In the genomic region with DNA sequence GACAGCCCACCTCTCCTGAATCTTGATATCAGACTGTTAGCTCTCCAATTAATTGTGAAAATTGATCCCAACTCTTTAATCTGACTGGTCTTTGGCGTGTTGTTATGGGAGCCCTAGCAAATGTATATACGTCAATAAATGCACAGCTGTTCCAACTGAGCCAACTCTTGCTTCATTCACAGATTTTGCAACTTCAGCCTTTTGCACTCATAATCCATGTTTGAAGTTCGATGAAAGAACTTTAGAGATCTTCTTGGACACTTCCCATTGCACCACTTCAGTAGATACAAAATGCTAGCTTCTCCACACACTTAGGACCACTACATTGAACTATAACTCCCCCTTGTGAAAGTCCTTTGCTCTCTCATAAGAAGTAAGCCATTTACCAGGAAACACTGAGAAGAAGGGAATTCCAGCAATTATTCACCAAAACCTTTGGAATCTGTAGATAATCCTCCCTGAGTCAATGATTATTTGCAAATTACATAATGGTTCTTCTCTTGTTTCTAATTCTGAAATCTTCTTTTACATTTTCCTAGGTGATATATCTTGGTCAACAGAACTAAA, we compare ENCODE assay signal across 21 mouse cellular contexts. TPM values are rescaled to one million over a fixed set of nuclear protein-coding genes. Genes with fewer than 3 reads are reported as not detected.
A peak's percentile ranks its signal among the peaks of the same experiment; 100 is the strongest.
DNase-seq lines count a peak whose midpoint lies in the region; ATAC-seq and TF ChIP-seq lines count a peak whose summit lies in the region.
"Had no signal": no experiment of that assay in that cellular context is flagged by ENCODE, and none has a peak within 500 bp of the region (broad histone marks: within the 10 kb centered on the region; RNA-seq: fewer than 3 reads in every experiment).

No protein-coding gene starts in this region.

- H3K27me3 ChIP-seq in liver, postnatal 0 days (ENCODE audit: insufficient read depth, low read length): no peaks in the 10 kb centered on the region
- H3K27me3 ChIP-seq in liver, embryonic 12.5 days (replicated peaks): no peaks in the 10 kb centered on the region
- no peaks in the 10 kb centered on the region for H3K27me3 ChIP-seq in intestine, embryonic 15.5 days (replicated peaks)
- no peaks in the 10 kb centered on the region for H3K27me3 ChIP-seq in stomach, postnatal 0 days (ENCODE audit: control insufficient read depth, insufficient read depth, low read length)
- H3K27me3 ChIP-seq: CH12.LX; embryonic facial prominence, embryonic 15.5 days; forebrain, embryonic 15.5 days; heart, embryonic 12.5 days had no signal

- WGBS in liver, postnatal 0 days (ENCODE audit: insufficient replicate concordance): 34% methylated on average over 3 of the region's 3 CpGs
- WGBS in liver, embryonic 12.5 days (ENCODE audit: insufficient replicate concordance): 69% methylated on average over 3 of the region's 3 CpGs
- 83% methylated on average over 3 of the region's 3 CpGs for WGBS in intestine, embryonic 15.5 days
- WGBS in stomach, postnatal 0 days: 59% methylated on average over 3 of the region's 3 CpGs

- H3K9me3 ChIP-seq in liver, postnatal 0 days (ENCODE audit: low read length): no peaks in the 10 kb centered on the region
- H3K9me3 ChIP-seq in liver, embryonic 12.5 days (replicated peaks): no peaks in the 10 kb centered on the region
- no peaks in the 10 kb centered on the region for H3K9me3 ChIP-seq in intestine, embryonic 15.5 days
- H3K9me3 ChIP-seq in stomach, postnatal 0 days (ENCODE audit: control insufficient read depth, low read length): no peaks in the 10 kb centered on the region
- H3K9me3 ChIP-seq: embryonic facial prominence, embryonic 15.5 days; forebrain, embryonic 15.5 days; hindbrain, embryonic 10.5 days had no signal

- no peak for TF ChIP-seq CTCF in liver, postnatal 0 days (IDR thresholded peaks at IDR 0.05; ENCODE audit: low read depth)
- peak; percentile 24; the same call in 1 of the 2 replicates for TF ChIP-seq CTCF in stomach, postnatal 0 days (IDR thresholded peaks at IDR 0.05; ENCODE audit: low read depth)

- H3K36me3 ChIP-seq in liver, postnatal 0 days (replicated peaks; ENCODE audit: insufficient read depth, low read length): no peaks in the 10 kb centered on the region
- H3K36me3 ChIP-seq in liver, embryonic 12.5 days: peaks cover 10% of the 10 kb centered on the region
- H3K36me3 ChIP-seq in intestine, embryonic 15.5 days: no peaks in the 10 kb centered on the region
- H3K36me3 ChIP-seq in stomach, postnatal 0 days (ENCODE audit: control insufficient read depth, insufficient read depth, low read length): no peaks in the 10 kb centered on the region
- H3K36me3 ChIP-seq: embryonic facial prominence, embryonic 15.5 days; forebrain, embryonic 15.5 days had no signal

- H3K4me1 ChIP-seq in liver, postnatal 0 days (ENCODE audit: insufficient read depth): peaks cover 49% of the 10 kb centered on the region
- H3K4me1 ChIP-seq in liver, embryonic 12.5 days: peaks cover 54% of the 10 kb centered on the region
- no peaks in the 10 kb centered on the region; the same call in 1 of the 2 replicates for H3K4me1 ChIP-seq in intestine, embryonic 15.5 days (replicated peaks)
- no peaks in the 10 kb centered on the region for H3K4me1 ChIP-seq in stomach, postnatal 0 days (replicated peaks; ENCODE audit: control insufficient read depth, insufficient read depth)
- H3K4me1 ChIP-seq: embryonic facial prominence, embryonic 15.5 days; forebrain, embryonic 15.5 days had no signal

- no peak overlapping the region for H3K4me3 ChIP-seq in liver, postnatal 0 days (ENCODE audit: low read depth, low read length)
- no peak overlapping the region for H3K4me3 ChIP-seq in liver, embryonic 12.5 days
- H3K4me3 ChIP-seq in intestine, embryonic 15.5 days (replicated peaks): no peak overlapping the region
- no peak overlapping the region for H3K4me3 ChIP-seq in stomach, postnatal 0 days (ENCODE audit: low read depth, low read length)
- H3K4me3 ChIP-seq: embryonic facial prominence, embryonic 15.5 days; erythroblast, embryonic 14.5 days; forebrain, embryonic 15.5 days; heart, adult 2 months; heart, embryonic 12.5 days; hindbrain, embryonic 10.5 days had no signal

- no peak overlapping the region for H3K4me2 ChIP-seq in liver, postnatal 0 days (ENCODE audit: low read depth, low read length)
- no peak overlapping the region for H3K4me2 ChIP-seq in liver, embryonic 12.5 days
- H3K4me2 ChIP-seq in intestine, embryonic 15.5 days (replicated peaks): no peak overlapping the region
- no peak overlapping the region for H3K4me2 ChIP-seq in stomach, postnatal 0 days (replicated peaks; ENCODE audit: low read depth)
- H3K4me2 ChIP-seq: embryonic facial prominence, embryonic 15.5 days; forebrain, embryonic 15.5 days; heart, embryonic 12.5 days; hindbrain, embryonic 14.5 days had no signal

- H3K9ac ChIP-seq in liver, postnatal 0 days (replicated peaks): no peak overlapping the region
- H3K9ac ChIP-seq in liver, embryonic 12.5 days: no peak overlapping the region
- H3K9ac ChIP-seq in intestine, embryonic 15.5 days: no peak overlapping the region
- H3K9ac ChIP-seq in stomach, postnatal 0 days (ENCODE audit: low read length): no peak overlapping the region
- H3K9ac ChIP-seq: embryonic facial prominence, embryonic 15.5 days; forebrain, embryonic 15.5 days; heart, embryonic 12.5 days; hindbrain, embryonic 14.5 days had no signal

- peak overlapping the region; percentile 53 for H3K27ac ChIP-seq in liver, postnatal 0 days (ENCODE audit: low read depth)
- no peak overlapping the region for H3K27ac ChIP-seq in liver, embryonic 12.5 days
- H3K27ac ChIP-seq in intestine, embryonic 15.5 days: no peak overlapping the region
- no peak overlapping the region for H3K27ac ChIP-seq in stomach, postnatal 0 days (replicated peaks)
- H3K27ac ChIP-seq: embryonic facial prominence, embryonic 15.5 days; forebrain, embryonic 15.5 days; heart, adult 2 months; hindbrain, embryonic 10.5 days; hindbrain, embryonic 14.5 days had no signal

- ATAC-seq in liver, postnatal 0 days: no peak
- no peak for ATAC-seq in liver, embryonic 12.5 days
- ATAC-seq in intestine, embryonic 15.5 days: peak; percentile 33; the same call in 1 of the 2 replicates
- no peak for ATAC-seq in stomach, postnatal 0 days (ENCODE audit: low FRiP score, low TSS enrichment)
- ATAC-seq: forebrain, embryonic 15.5 days had no signal

- peak; percentile 77 for DNase-seq in kidney, adult 9 months
- no peak for DNase-seq in kidney, adult 11 months
- no peak for DNase-seq in liver, postnatal 0 days
- DNase-seq in stomach, postnatal 0 days (ENCODE audit: low spot score): no peak
- no peak for DNase-seq in cerebellum, adult 9-10 months
- DNase-seq: adrenal gland, adult 2 months; adrenal gland, postnatal 25 days; cerebellum, adult 18-20 months; cerebellum, postnatal 10 days; embryo, embryonic 11 days; gastrocnemius, postnatal 10 days; heart, adult 2 months had no signal

- peak; percentile 72; the same call in 1 of the 2 replicates for TF ChIP-seq EP300 in liver, postnatal 0 days (IDR thresholded peaks at IDR 0.05; ENCODE audit: low read depth)
- TF ChIP-seq EP300 in stomach, postnatal 0 days (optimal IDR thresholded peaks at IDR 0.05): no peak

RNA-seq across cellular contexts. Expression of a gene that starts 11.3 kb away (rescaled TPM):
- 160 and 167 TPM in 2 replicates for polyA plus RNA-seq in liver, postnatal 0 days (2015; fragmentation: Nextera tagmentation; extraction: Ambion mirVana)
- polyA plus RNA-seq in liver, embryonic 12.5 days (2016; fragmentation: Nextera tagmentation; extraction: Ambion mirVana): 41.9 and 43.6 TPM in 2 replicates
- polyA plus RNA-seq in intestine, embryonic 15.5 days (2015; fragmentation: Nextera tagmentation; extraction: Ambion mirVana): 47.3 and 48.2 TPM in 2 replicates
- polyA plus RNA-seq in stomach, postnatal 0 days (2015; fragmentation: Nextera tagmentation; extraction: Ambion mirVana): 17.4 and 18.5 TPM in 2 replicates
